Mouse (Mus musculus): Measurements from ENCODE around the gene Slamf9. TPM values are rescaled to one million over a fixed set of nuclear protein-coding genes. Genes with fewer than 3 reads are reported as not detected.
A peak's percentile ranks its signal among the peaks of the same experiment; 100 is the strongest.

Slamf9 gene
- polyA plus RNA-seq, 1 experiment from 2014 or later = 0.59 TPM

- WGBS = 4% methylated on average over 28 of the region's 28 CpGs
- Histone ChIP-seq H3K9ac (ENCODE audit: low read length) (peak within 1 kb of the TSS; percentile 56), H3K27me3 (ENCODE audit: control insufficient read depth, insufficient read depth, low read length) (no peaks in the 10 kb centered on the region), H3K4me2 (ENCODE audit: low read depth, low read length) (peak within 1 kb of the TSS; percentile 71), H3K36me3 (ENCODE audit: control insufficient read depth, insufficient read depth, low read length) (no peaks in the 10 kb centered on the region), H3K4me3 (replicated peaks; ENCODE audit: low read length) (peak within 1 kb of the TSS; percentile 48), H3K9me3 (replicated peaks; ENCODE audit: control insufficient read depth, low read length) (no peaks in the 10 kb centered on the region; the same call in 1 of the 2 replicates), H3K27ac (ENCODE audit: low read length) (peak within 1 kb of the TSS; percentile 29; the same call in 1 of the 2 replicates), H3K4me1 (ENCODE audit: control insufficient read depth, insufficient read depth, low read length) (peaks cover 21% of the 10 kb centered on the region)
- ATAC-seq (ENCODE audit: insufficient read depth, low FRiP score) = peak; percentile 80
Observed at GRCm38 (mm10) chr1:172520576-172521440, 45.6 kb downstream of the Slamf9 start, which contains the start of gene Cfap45. TSS of gene Cfap45 (plus strand) at chr1:172520801.

DNA sequence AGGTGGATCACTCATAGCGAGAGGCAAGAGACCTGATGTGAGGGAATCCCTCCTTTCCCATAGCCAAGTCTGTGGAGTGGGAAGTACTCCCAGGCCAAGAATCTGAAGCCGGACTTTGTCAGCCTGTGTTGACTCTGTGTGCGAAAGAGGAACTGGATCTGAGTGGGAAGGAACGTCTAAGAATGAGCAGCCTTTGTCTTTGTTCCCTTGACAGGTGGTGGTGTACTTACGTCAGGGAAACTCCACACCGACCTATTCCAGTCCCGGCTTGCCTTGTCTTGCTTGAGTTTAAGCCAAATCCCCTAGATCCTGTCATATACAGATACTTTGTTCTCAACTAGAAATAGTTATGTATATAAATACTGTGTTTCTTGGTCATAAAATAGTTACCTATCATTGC is 47.4 kb downstream of the Slamf9 start:
- ATAC-seq (ENCODE audit: insufficient read depth, low FRiP score) = no peak
- H3K27ac ChIP-seq (ENCODE audit: low read length) = peak overlapping the region; percentile 70; the same call in 1 of the 2 replicates
- no peaks in the 10 kb centered on the region; the same call in 1 of the 2 replicates for H3K9me3 ChIP-seq (replicated peaks; ENCODE audit: control insufficient read depth, low read length)
- H3K4me2 ChIP-seq (ENCODE audit: low read depth, low read length) = no peak overlapping the region
- peak overlapping the region; percentile 16; the same call in 1 of the 2 replicates for H3K9ac ChIP-seq (ENCODE audit: low read length)
- H3K36me3 ChIP-seq (ENCODE audit: control insufficient read depth, insufficient read depth, low read length) = no peaks in the 10 kb centered on the region
- H3K4me1 ChIP-seq (ENCODE audit: control insufficient read depth, insufficient read depth, low read length) = peaks cover 21% of the 10 kb centered on the region
- H3K4me3 ChIP-seq (replicated peaks; ENCODE audit: low read length) = no peak overlapping the region
- WGBS = 52% methylated on average over 7 of the region's 7 CpGs
- H3K27me3 ChIP-seq (ENCODE audit: control insufficient read depth, insufficient read depth, low read length) = no peaks in the 10 kb centered on the region

DNA sequence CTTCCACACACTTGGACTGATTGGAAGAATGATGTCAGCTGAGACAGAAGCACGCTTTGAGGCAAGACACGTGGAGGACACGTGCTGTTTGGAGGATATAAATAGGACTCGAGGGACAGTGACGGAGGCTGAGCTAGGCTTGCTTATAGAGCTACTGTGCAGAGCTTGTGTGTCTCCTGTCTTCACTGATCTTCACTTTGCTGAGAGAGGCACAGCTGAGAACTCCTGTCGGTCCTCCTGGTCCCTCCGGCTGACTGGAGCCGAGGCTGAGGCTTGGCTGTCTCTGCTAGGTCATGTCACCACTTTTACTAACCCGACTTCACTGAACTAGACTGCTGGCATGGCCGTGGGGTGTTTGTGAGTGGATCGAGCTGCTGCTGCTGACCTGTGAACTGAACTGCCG is 48.5 kb downstream of the Slamf9 start:
- H3K27ac ChIP-seq (ENCODE audit: low read length) = no peak overlapping the region
- H3K9me3 ChIP-seq (replicated peaks; ENCODE audit: control insufficient read depth, low read length) = no peaks in the 10 kb centered on the region
- H3K4me1 ChIP-seq (ENCODE audit: control insufficient read depth, insufficient read depth, low read length) = peaks cover 21% of the 10 kb centered on the region
- no peak overlapping the region for H3K4me2 ChIP-seq (ENCODE audit: low read depth, low read length)
- ATAC-seq (ENCODE audit: insufficient read depth, low FRiP score) = no peak
- no peaks in the 10 kb centered on the region for H3K36me3 ChIP-seq (ENCODE audit: control insufficient read depth, insufficient read depth, low read length)
- 48% methylated on average over 12 of the region's 12 CpGs for WGBS
- no peak overlapping the region for H3K4me3 ChIP-seq (replicated peaks; ENCODE audit: low read length)
- H3K9ac ChIP-seq (ENCODE audit: low read length) = no peak overlapping the region
- H3K27me3 ChIP-seq (ENCODE audit: control insufficient read depth, insufficient read depth, low read length) = no peaks in the 10 kb centered on the region

DNA sequence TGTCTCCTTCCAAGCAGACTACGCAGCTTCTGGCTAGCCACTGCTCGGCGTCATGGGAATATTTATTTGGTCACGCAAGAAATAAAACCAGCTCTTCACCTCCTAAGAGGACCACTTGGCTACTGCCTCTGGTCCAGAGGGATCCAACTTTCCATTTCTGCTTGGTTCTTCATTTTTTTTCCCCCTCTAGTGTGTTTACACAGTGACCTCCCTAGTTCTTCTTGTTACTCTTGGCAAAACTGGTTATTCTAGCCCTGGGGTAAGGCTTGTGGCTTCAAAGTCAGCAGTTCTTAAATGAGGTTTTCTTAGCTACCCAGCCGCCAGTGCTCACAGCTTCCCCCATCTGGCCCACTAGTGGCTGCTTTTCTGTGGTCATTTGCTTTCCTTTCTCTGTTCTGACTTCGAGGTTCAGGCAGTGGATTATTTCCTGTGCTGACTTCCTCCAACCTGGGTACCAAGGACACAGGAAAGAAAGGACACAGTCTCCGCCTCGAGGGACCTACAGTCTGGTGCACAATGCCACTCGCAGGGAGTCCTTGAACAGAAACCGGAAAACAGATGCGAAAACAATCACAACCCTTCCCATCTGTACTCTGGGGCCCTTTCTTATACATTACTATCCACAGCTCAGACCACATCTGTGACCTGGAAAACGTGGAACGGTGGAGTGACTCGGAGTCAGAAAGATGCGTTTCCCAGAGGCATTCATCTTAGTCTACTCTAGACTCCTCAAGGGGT is 50.0 kb downstream of the Slamf9 start:
- Histone ChIP-seq H3K27ac (ENCODE audit: low read length) (peak overlapping the region; percentile 85), H3K4me1 (ENCODE audit: control insufficient read depth, insufficient read depth, low read length) (peaks cover 21% of the 10 kb centered on the region), H3K9me3 (replicated peaks; ENCODE audit: control insufficient read depth, low read length) (no peaks in the 10 kb centered on the region), H3K4me3 (replicated peaks; ENCODE audit: low read length) (peak overlapping the region; percentile 5; the same call in 1 of the 2 replicates), H3K27me3 (ENCODE audit: control insufficient read depth, insufficient read depth, low read length) (no peaks in the 10 kb centered on the region), H3K36me3 (ENCODE audit: control insufficient read depth, insufficient read depth, low read length) (no peaks in the 10 kb centered on the region), H3K4me2 (ENCODE audit: low read depth, low read length) (peak overlapping the region; percentile 44), H3K9ac (ENCODE audit: low read length) (peak overlapping the region; percentile 53)
- 32% methylated on average over 15 of the region's 15 CpGs for WGBS
- peak; percentile 30 for ATAC-seq (ENCODE audit: insufficient read depth, low FRiP score)

DNA sequence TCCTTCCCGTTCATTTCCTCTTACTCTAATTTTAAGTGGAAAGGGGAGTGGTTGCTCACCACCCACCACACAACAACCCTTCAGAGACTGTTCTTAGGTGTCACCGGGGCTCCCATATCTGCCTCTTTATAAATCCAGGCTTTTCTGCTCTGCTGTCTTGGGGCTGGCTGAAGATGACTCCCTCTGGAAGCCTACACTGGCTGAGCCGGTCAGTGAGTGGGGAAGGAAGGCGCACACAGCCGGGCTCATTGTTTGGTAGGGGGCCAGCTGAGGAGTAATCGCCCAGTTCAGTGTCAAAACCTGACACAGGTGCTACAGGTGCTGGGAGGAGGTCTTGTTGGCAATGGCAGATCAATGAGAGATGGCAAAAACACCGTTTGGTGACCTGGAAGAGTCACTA is 50.8 kb downstream of the Slamf9 start:
- ATAC-seq (ENCODE audit: insufficient read depth, low FRiP score) = no peak
- Histone ChIP-seq H3K9me3 (replicated peaks; ENCODE audit: control insufficient read depth, low read length) (no peaks in the 10 kb centered on the region), H3K9ac (ENCODE audit: low read length) (no peak overlapping the region), H3K4me1 (ENCODE audit: control insufficient read depth, insufficient read depth, low read length) (peaks cover 16% of the 10 kb centered on the region), H3K27ac (ENCODE audit: low read length) (peak overlapping the region; percentile 85), H3K36me3 (ENCODE audit: control insufficient read depth, insufficient read depth, low read length) (no peaks in the 10 kb centered on the region), H3K4me2 (ENCODE audit: low read depth, low read length) (0 out of 2 replicates have a peak overlapping the region, but pooled peaks have one; percentile 5), H3K4me3 (replicated peaks; ENCODE audit: low read length) (no peak overlapping the region), H3K27me3 (ENCODE audit: control insufficient read depth, insufficient read depth, low read length) (no peaks in the 10 kb centered on the region)
- WGBS = 51% methylated on average over 7 of the region's 7 CpGs

- ATAC-seq (ENCODE audit: insufficient read depth, low FRiP score) = no peak
- Histone ChIP-seq H3K4me3 (replicated peaks; ENCODE audit: low read length) (no peak overlapping the region), H3K27ac (ENCODE audit: low read length) (peak overlapping the region; percentile 85), H3K4me1 (ENCODE audit: control insufficient read depth, insufficient read depth, low read length) (peaks cover 10% of the 10 kb centered on the region), H3K36me3 (ENCODE audit: control insufficient read depth, insufficient read depth, low read length) (no peaks in the 10 kb centered on the region), H3K27me3 (ENCODE audit: control insufficient read depth, insufficient read depth, low read length) (no peaks in the 10 kb centered on the region), H3K9ac (ENCODE audit: low read length) (no peak overlapping the region), H3K4me2 (ENCODE audit: low read depth, low read length) (0 out of 2 replicates have a peak overlapping the region, but pooled peaks have one; percentile 5), H3K9me3 (replicated peaks; ENCODE audit: control insufficient read depth, low read length) (no peaks in the 10 kb centered on the region)
- WGBS = 64% methylated on average over 23 of the region's 23 CpGs
Observed at GRCm38 (mm10) chr1:172526380-172527081, 51.4 kb downstream of the Slamf9 start.

- Histone ChIP-seq H3K4me3 (replicated peaks; ENCODE audit: low read length) (no peak overlapping the region), H3K27ac (ENCODE audit: low read length) (no peak overlapping the region), H3K4me1 (ENCODE audit: control insufficient read depth, insufficient read depth, low read length) (peaks cover 7% of the 10 kb centered on the region), H3K36me3 (ENCODE audit: control insufficient read depth, insufficient read depth, low read length) (no peaks in the 10 kb centered on the region), H3K9me3 (replicated peaks; ENCODE audit: control insufficient read depth, low read length) (no peaks in the 10 kb centered on the region), H3K4me2 (ENCODE audit: low read depth, low read length) (no peak overlapping the region), H3K9ac (ENCODE audit: low read length) (no peak overlapping the region), H3K27me3 (ENCODE audit: control insufficient read depth, insufficient read depth, low read length) (no peaks in the 10 kb centered on the region)
- ATAC-seq (ENCODE audit: insufficient read depth, low FRiP score) = no peak
- 93% methylated on average over 10 of the region's 10 CpGs for WGBS
Observed at GRCm38 (mm10) chr1:172527431-172527830, 52.3 kb downstream of the Slamf9 start.

All from stomach, embryonic 16.5 days (tissue).